Mouse (Mus musculus) kidney, adult 2 months (tissue): ENCODE results near the gene Fap.

ENCODE experiments used
- CTCF ChIP-seq: fragments of 200-500 bp; conservative IDR thresholded peaks from 2 replicates; pipeline ENCODE4 v1.5.1; 2011; ENCODE audit warnings: low read depth, mild to moderate bottlenecking, control low read depth, low read length, moderate library complexity, mixed read lengths; ENCODE audit not compliant: insufficient read depth, insufficient read length
- POLR2A ChIP-seq: fragments of 200-500 bp; IDR thresholded peaks from one replicate; pipeline ENCODE4 v1.6.1; 2011; ENCODE audit warnings: low read depth, low read length, control low read depth

- TF ChIP-seq CTCF (no peak), POLR2A (no peak)
These were observed 11.0 kb downstream of the Fap start for GRCm38 (mm10) chr2:62562661-62563485.
